Mouse (Mus musculus): ENCODE measurements at regions not wholly inside any gene's neighbourhood (a gene's known extent, or its start where the extent isn't known, plus 50 kb on each side); places are given as distances from the start of the nearest gene placed in this dataset.

- no peaks in the 10 kb centered on the region for H3K27me3 ChIP-seq (ENCODE audit: control insufficient read depth, insufficient read depth, low read length)
- H3K9ac ChIP-seq (ENCODE audit: low read length), result no peak overlapping the region
- H3K4me2 ChIP-seq (ENCODE audit: low read depth, severe bottlenecking), result no peak overlapping the region
- no peaks in the 10 kb centered on the region for H3K4me1 ChIP-seq (ENCODE audit: control insufficient read depth, insufficient read depth, low read length)
- no peaks in the 10 kb centered on the region for H3K9me3 ChIP-seq (ENCODE audit: control insufficient read depth, low read length)
- whole genome bisulfite sequencing, result 47% methylated on average over 6 of the region's 6 CpGs
- no peak overlapping the region for H3K4me3 ChIP-seq (ENCODE audit: low read depth, low read length)
- ATAC-seq (ENCODE audit: insufficient number of reproducible peaks, low FRiP score, low TSS enrichment, low read depth), result no peak
- no peak for DNase-seq (ENCODE audit: low spot score)
- H3K27ac ChIP-seq (replicated peaks; ENCODE audit: low read depth, low read length), result no peak overlapping the region
- H3K36me3 ChIP-seq (ENCODE audit: control insufficient read depth, insufficient read depth, low read length), result no peaks in the 10 kb centered on the region
These were observed 60.6 kb upstream of the Kras start for GRCm38 (mm10) chr6:145310601-145311000.

GRCm38 (mm10) chr6:145309025-145309424 is 59.0 kb upstream of the Kras start:
- ATAC-seq (ENCODE audit: insufficient number of reproducible peaks, low FRiP score, low TSS enrichment, low read depth), result no peak
- H3K36me3 ChIP-seq (ENCODE audit: control insufficient read depth, insufficient read depth, low read length), result no peaks in the 10 kb centered on the region
- WGBS, result 90% methylated on average over 3 of the region's 3 CpGs

GRCm38 (mm10) chr6:145307237-145307636 is 57.2 kb upstream of the Kras start:
- Histone ChIP-seq H3K9me3 (ENCODE audit: control insufficient read depth, low read length) (no peaks in the 10 kb centered on the region), H3K36me3 (ENCODE audit: control insufficient read depth, insufficient read depth, low read length) (no peaks in the 10 kb centered on the region), H3K9ac (ENCODE audit: low read length) (no peak overlapping the region), H3K27ac (replicated peaks; ENCODE audit: low read depth, low read length) (no peak overlapping the region), H3K27me3 (ENCODE audit: control insufficient read depth, insufficient read depth, low read length) (no peaks in the 10 kb centered on the region), H3K4me2 (ENCODE audit: low read depth, severe bottlenecking) (no peak overlapping the region), H3K4me1 (ENCODE audit: control insufficient read depth, insufficient read depth, low read length) (no peaks in the 10 kb centered on the region), H3K4me3 (ENCODE audit: low read depth, low read length) (no peak overlapping the region)
- ATAC-seq (ENCODE audit: insufficient number of reproducible peaks, low FRiP score, low TSS enrichment, low read depth) (no peak), DNase-seq (ENCODE audit: low spot score) (no peak)
- 95% methylated on average over 8 of the region's 8 CpGs for WGBS

More at GRCm38 (mm10) chr6:145309025-145309424, 59.0 kb upstream of the Kras start:
- H3K27me3 ChIP-seq (ENCODE audit: control insufficient read depth, insufficient read depth, low read length), result no peaks in the 10 kb centered on the region
- H3K9ac ChIP-seq (ENCODE audit: low read length), result no peak overlapping the region
- no peak overlapping the region for H3K27ac ChIP-seq (replicated peaks; ENCODE audit: low read depth, low read length)
- no peak overlapping the region for H3K4me3 ChIP-seq (ENCODE audit: low read depth, low read length)
- no peaks in the 10 kb centered on the region for H3K9me3 ChIP-seq (ENCODE audit: control insufficient read depth, low read length)
- H3K4me2 ChIP-seq (ENCODE audit: low read depth, severe bottlenecking), result no peak overlapping the region
- no peaks in the 10 kb centered on the region for H3K4me1 ChIP-seq (ENCODE audit: control insufficient read depth, insufficient read depth, low read length)
- DNase-seq (ENCODE audit: low spot score), result no peak

GRCm38 (mm10) chr6:145306331-145307124 is 56.5 kb upstream of the Kras start:
- Histone ChIP-seq H3K36me3 (ENCODE audit: control insufficient read depth, insufficient read depth, low read length) (no peaks in the 10 kb centered on the region), H3K4me1 (ENCODE audit: control insufficient read depth, insufficient read depth, low read length) (no peaks in the 10 kb centered on the region), H3K27me3 (ENCODE audit: control insufficient read depth, insufficient read depth, low read length) (no peaks in the 10 kb centered on the region), H3K9me3 (ENCODE audit: control insufficient read depth, low read length) (no peaks in the 10 kb centered on the region), H3K4me3 (ENCODE audit: low read depth, low read length) (no peak overlapping the region), H3K27ac (replicated peaks; ENCODE audit: low read depth, low read length) (no peak overlapping the region), H3K4me2 (ENCODE audit: low read depth, severe bottlenecking) (no peak overlapping the region), H3K9ac (ENCODE audit: low read length) (no peak overlapping the region)
- 90% methylated on average over 18 of the region's 18 CpGs for WGBS
- no peak for ATAC-seq (ENCODE audit: insufficient number of reproducible peaks, low FRiP score, low TSS enrichment, low read depth)
- DNase-seq (ENCODE audit: low spot score), result no peak

GRCm38 (mm10) chr6:145305669-145306068 is 55.6 kb upstream of the Kras start:
- ATAC-seq (ENCODE audit: insufficient number of reproducible peaks, low FRiP score, low TSS enrichment, low read depth) (no peak), DNase-seq (ENCODE audit: low spot score) (no peak)
- Histone ChIP-seq H3K4me1 (ENCODE audit: control insufficient read depth, insufficient read depth, low read length) (no peaks in the 10 kb centered on the region), H3K4me2 (ENCODE audit: low read depth, severe bottlenecking) (no peak overlapping the region), H3K9ac (ENCODE audit: low read length) (no peak overlapping the region), H3K4me3 (ENCODE audit: low read depth, low read length) (no peak overlapping the region), H3K36me3 (ENCODE audit: control insufficient read depth, insufficient read depth, low read length) (no peaks in the 10 kb centered on the region), H3K9me3 (ENCODE audit: control insufficient read depth, low read length) (no peaks in the 10 kb centered on the region), H3K27ac (replicated peaks; ENCODE audit: low read depth, low read length) (no peak overlapping the region), H3K27me3 (ENCODE audit: control insufficient read depth, insufficient read depth, low read length) (no peaks in the 10 kb centered on the region)
- WGBS, result 93% methylated on average over 5 of the region's 5 CpGs

- Histone ChIP-seq H3K9ac (ENCODE audit: low read length) (no peak overlapping the region), H3K27ac (replicated peaks; ENCODE audit: low read depth, low read length) (no peak overlapping the region), H3K9me3 (ENCODE audit: control insufficient read depth, low read length) (no peaks in the 10 kb centered on the region), H3K36me3 (ENCODE audit: control insufficient read depth, insufficient read depth, low read length) (no peaks in the 10 kb centered on the region), H3K4me2 (ENCODE audit: low read depth, severe bottlenecking) (peak overlapping the region; percentile 3; the same call in 1 of the 2 replicates), H3K4me3 (ENCODE audit: low read depth, low read length) (no peak overlapping the region), H3K4me1 (ENCODE audit: control insufficient read depth, insufficient read depth, low read length) (no peaks in the 10 kb centered on the region), H3K27me3 (ENCODE audit: control insufficient read depth, insufficient read depth, low read length) (no peaks in the 10 kb centered on the region)
- 20% methylated on average over 18 of the region's 18 CpGs for WGBS
- DNase-seq (ENCODE audit: low spot score) (peak; percentile 42), ATAC-seq (ENCODE audit: insufficient number of reproducible peaks, low FRiP score, low TSS enrichment, low read depth) (no peak)
These were observed 53.6 kb upstream of the Kras start for GRCm38 (mm10) chr6:145303641-145304070.

GRCm38 (mm10) chr6:145302907-145303640 is 53.0 kb upstream of the Kras start:
- H3K4me2 ChIP-seq (ENCODE audit: low read depth, severe bottlenecking), result no peak overlapping the region; the same call in 1 of the 2 replicates
- no peaks in the 10 kb centered on the region for H3K4me1 ChIP-seq (ENCODE audit: control insufficient read depth, insufficient read depth, low read length)
- WGBS, result 59% methylated on average over 22 of the region's 22 CpGs
- H3K36me3 ChIP-seq (ENCODE audit: control insufficient read depth, insufficient read depth, low read length), result no peaks in the 10 kb centered on the region
- no peak for ATAC-seq (ENCODE audit: insufficient number of reproducible peaks, low FRiP score, low TSS enrichment, low read depth)
- peak; percentile 25 for DNase-seq (ENCODE audit: low spot score)
- H3K27me3 ChIP-seq (ENCODE audit: control insufficient read depth, insufficient read depth, low read length), result no peaks in the 10 kb centered on the region
- H3K9ac ChIP-seq (ENCODE audit: low read length), result no peak overlapping the region
- H3K9me3 ChIP-seq (ENCODE audit: control insufficient read depth, low read length), result no peaks in the 10 kb centered on the region
- no peak overlapping the region for H3K27ac ChIP-seq (replicated peaks; ENCODE audit: low read depth, low read length)
- H3K4me3 ChIP-seq (ENCODE audit: low read depth, low read length), result no peak overlapping the region

GRCm38 (mm10) chr6:145302105-145302504 is 52.1 kb upstream of the Kras start:
- H3K9me3 ChIP-seq (ENCODE audit: control insufficient read depth, low read length), result no peaks in the 10 kb centered on the region
- H3K4me1 ChIP-seq (ENCODE audit: control insufficient read depth, insufficient read depth, low read length), result no peaks in the 10 kb centered on the region
- H3K4me2 ChIP-seq (ENCODE audit: low read depth, severe bottlenecking), result no peak overlapping the region
- DNase-seq (ENCODE audit: low spot score) (no peak), ATAC-seq (ENCODE audit: insufficient number of reproducible peaks, low FRiP score, low TSS enrichment, low read depth) (no peak)
- WGBS, result 91% methylated on average over 10 of the region's 10 CpGs
- no peak overlapping the region for H3K27ac ChIP-seq (replicated peaks; ENCODE audit: low read depth, low read length)
- no peaks in the 10 kb centered on the region for H3K36me3 ChIP-seq (ENCODE audit: control insufficient read depth, insufficient read depth, low read length)
- no peaks in the 10 kb centered on the region for H3K27me3 ChIP-seq (ENCODE audit: control insufficient read depth, insufficient read depth, low read length)
- H3K4me3 ChIP-seq (ENCODE audit: low read depth, low read length), result no peak overlapping the region
- no peak overlapping the region for H3K9ac ChIP-seq (ENCODE audit: low read length)
